Mouse (Mus musculus) forebrain, embryonic 15.5 days (tissue): ENCODE results near the gene Cited4. TPM values are rescaled to one million over a fixed set of nuclear protein-coding genes. Genes with fewer than 3 reads are reported as not detected.
A peak's percentile ranks its signal among the peaks of the same experiment; 100 is the strongest.

ENCODE experiments used
- ATAC-seq: fragments of 200-750 bp; cut with Nextera tagmentation; replicated peaks from 2 replicates; pipeline ENCODE4 v1.8.0; 2017; ENCODE audit warnings: mild to moderate bottlenecking, moderate TSS enrichment, moderate library complexity
- H3K27ac ChIP-seq: fragments of 300-500 bp; sonication (generic); replicated peaks from 2 replicates; pipeline ENCODE4 v1.5.1; 2015; ENCODE audit warnings: mild to moderate bottlenecking, inconsistent platforms
- H3K27me3 ChIP-seq: fragments of 300-500 bp; sonication (generic); 2 replicates; pipeline ENCODE4 v1.6.1; 2015; ENCODE audit warnings: inconsistent platforms
- H3K36me3 ChIP-seq: fragments of 300-500 bp; sonication (generic); 2 replicates; pipeline ENCODE4 v1.6.1; 2015; ENCODE audit warnings: mild to moderate bottlenecking, inconsistent platforms
- H3K4me1 ChIP-seq: fragments of 300-500 bp; sonication (generic); 2 replicates; pipeline ENCODE4 v1.6.1; 2015; ENCODE audit warnings: inconsistent platforms
- H3K4me2 ChIP-seq: fragments of 300-500 bp; sonication (generic); replicated peaks from 2 replicates; pipeline ENCODE4 v1.6.1; 2015; ENCODE audit warnings: mild to moderate bottlenecking, inconsistent platforms
- H3K4me3 ChIP-seq: fragments of 300-500 bp; sonication (generic); 2 replicates; pipeline ENCODE4 v1.5.1; 2015; ENCODE audit warnings: mild to moderate bottlenecking, inconsistent platforms
- H3K9ac ChIP-seq: fragments of 300-500 bp; sonication (generic); replicated peaks from 2 replicates; pipeline ENCODE4 v1.6.1; 2015; ENCODE audit warnings: mild to moderate bottlenecking, inconsistent platforms
- H3K9me3 ChIP-seq: fragments of 300-500 bp; sonication (generic); 2 replicates; pipeline ENCODE4 v1.6.1; 2016; ENCODE audit warnings: inconsistent platforms
- WGBS: fragments of 180-500 bp; shearing (Covaris S2); methylation state at CpG from one replicate; pipeline ENCODE4 v1.1.7; 2015; ENCODE audit warnings: mixed read lengths; 5-methylcytosine and 5-hydroxymethylcytosine counted together
- polyA plus RNA-seq: library from polyadenylated mRNA; unstranded; fragments of >200 nt; fragmentation: Nextera tagmentation; extraction: Ambion mirVana; gene quantifications from 2 replicates; pipeline ENCODE4 v1.2.1, GENCODE M21; 2015

Gene Cited4
- polyA plus RNA-seq, 1 experiment from 2014 or later = 0.41 TPM

- WGBS = 54% methylated on average over 9 of the region's 9 CpGs
- H3K4me3 ChIP-seq = no peak overlapping the region
- no peak for ATAC-seq
These were observed 17.1 kb downstream of the Cited4 start for GRCm38 (mm10) chr4:120683278-120683997.

GRCm38 (mm10) chr4:120687282-120687681 is 20.9 kb downstream of the Cited4 start:
- H3K9ac ChIP-seq = no peak overlapping the region
- no peaks in the 10 kb centered on the region for H3K27me3 ChIP-seq
- no peak overlapping the region for H3K4me3 ChIP-seq
- no peak overlapping the region for H3K27ac ChIP-seq
- no peaks in the 10 kb centered on the region for H3K36me3 ChIP-seq
- no peak overlapping the region for H3K4me2 ChIP-seq
- H3K9me3 ChIP-seq = no peaks in the 10 kb centered on the region
- ATAC-seq = no peak
- no peaks in the 10 kb centered on the region for H3K4me1 ChIP-seq
- 39% methylated on average over 6 of the region's 6 CpGs for WGBS

More at GRCm38 (mm10) chr4:120683278-120683997, 17.1 kb downstream of the Cited4 start:
- H3K36me3 ChIP-seq = no peaks in the 10 kb centered on the region
- H3K4me2 ChIP-seq = no peak overlapping the region
- no peaks in the 10 kb centered on the region for H3K9me3 ChIP-seq
- no peaks in the 10 kb centered on the region for H3K27me3 ChIP-seq
- H3K9ac ChIP-seq = no peak overlapping the region
- no peak overlapping the region for H3K27ac ChIP-seq
- H3K4me1 ChIP-seq = no peaks in the 10 kb centered on the region

GRCm38 (mm10) chr4:120689317-120689716 is 22.9 kb downstream of the Cited4 start:
- Histone ChIP-seq H3K4me2 (no peak overlapping the region), H3K9me3 (no peaks in the 10 kb centered on the region), H3K36me3 (no peaks in the 10 kb centered on the region), H3K4me1 (no peaks in the 10 kb centered on the region), H3K9ac (no peak overlapping the region), H3K27me3 (no peaks in the 10 kb centered on the region), H3K27ac (no peak overlapping the region), H3K4me3 (no peak overlapping the region)
- no peak for ATAC-seq
- 70% methylated on average over 6 of the region's 6 CpGs for WGBS

- 39% methylated on average over 10 of the region's 10 CpGs for WGBS
- H3K4me2 ChIP-seq = no peak overlapping the region
These were observed 26.3 kb downstream of the Cited4 start for GRCm38 (mm10) chr4:120692717-120693116.

GRCm38 (mm10) chr4:120697353-120697752 is 31.0 kb downstream of the Cited4 start:
- Histone ChIP-seq H3K36me3 (no peaks in the 10 kb centered on the region), H3K9me3 (no peaks in the 10 kb centered on the region), H3K9ac (no peak overlapping the region), H3K4me2 (no peak overlapping the region), H3K27me3 (peaks cover 26% of the 10 kb centered on the region), H3K4me3 (no peak overlapping the region), H3K4me1 (0 out of 2 replicates have a peak, but pooled peaks cover 3% of the 10 kb centered on the region), H3K27ac (no peak overlapping the region)
- no peak for ATAC-seq
- 87% methylated on average over 8 of the region's 8 CpGs for WGBS

More at GRCm38 (mm10) chr4:120692717-120693116, 26.3 kb downstream of the Cited4 start:
- H3K9ac ChIP-seq = no peak overlapping the region
- H3K27me3 ChIP-seq = peaks cover 7% of the 10 kb centered on the region; the same call in 1 of the 2 replicates
- no peaks in the 10 kb centered on the region for H3K36me3 ChIP-seq
- ATAC-seq = no peak
- H3K4me3 ChIP-seq = no peak overlapping the region
- H3K4me1 ChIP-seq = no peaks in the 10 kb centered on the region
- no peak overlapping the region for H3K27ac ChIP-seq
- H3K9me3 ChIP-seq = no peaks in the 10 kb centered on the region

GRCm38 (mm10) chr4:120697799-120698484 is 31.6 kb downstream of the Cited4 start:
- 0 out of 2 replicates have a peak, but pooled peaks cover 3% of the 10 kb centered on the region for H3K4me1 ChIP-seq
- H3K27me3 ChIP-seq = peaks cover 26% of the 10 kb centered on the region
- ATAC-seq = peak; percentile 29; the same call in 1 of the 2 replicates
- H3K4me3 ChIP-seq = no peak overlapping the region
- H3K9ac ChIP-seq = no peak overlapping the region
- no peaks in the 10 kb centered on the region for H3K9me3 ChIP-seq
- WGBS = 13% methylated on average over 35 of the region's 35 CpGs
- H3K4me2 ChIP-seq = peak overlapping the region; percentile 7; the same call in 1 of the 2 replicates
- H3K27ac ChIP-seq = no peak overlapping the region
- H3K36me3 ChIP-seq = no peaks in the 10 kb centered on the region

- H3K27me3 ChIP-seq = peaks cover 26% of the 10 kb centered on the region
- WGBS = 68% methylated on average over 3 of the region's 3 CpGs
- no peaks in the 10 kb centered on the region for H3K36me3 ChIP-seq
- no peak overlapping the region for H3K4me2 ChIP-seq
- H3K4me3 ChIP-seq = no peak overlapping the region
- 0 out of 2 replicates have a peak, but pooled peaks cover 3% of the 10 kb centered on the region for H3K4me1 ChIP-seq
- H3K27ac ChIP-seq = no peak overlapping the region
- no peak overlapping the region for H3K9ac ChIP-seq
- no peak for ATAC-seq
- no peaks in the 10 kb centered on the region for H3K9me3 ChIP-seq
These were observed 34.8 kb downstream of the Cited4 start for GRCm38 (mm10) chr4:120701180-120701579.

- 68% methylated on average over 8 of the region's 8 CpGs for WGBS
- Histone ChIP-seq H3K4me1 (0 out of 2 replicates have a peak, but pooled peaks cover 3% of the 10 kb centered on the region), H3K27ac (no peak overlapping the region), H3K36me3 (no peaks in the 10 kb centered on the region), H3K4me3 (no peak overlapping the region), H3K4me2 (no peak overlapping the region), H3K9ac (no peak overlapping the region), H3K9me3 (no peaks in the 10 kb centered on the region), H3K27me3 (peaks cover 25% of the 10 kb centered on the region)
- ATAC-seq = no peak
These were observed 35.7 kb downstream of the Cited4 start for GRCm38 (mm10) chr4:120702056-120702455.

- WGBS = 93% methylated on average over 2 of the region's 2 CpGs
- Histone ChIP-seq H3K4me2 (no peak overlapping the region), H3K27me3 (peaks cover 20% of the 10 kb centered on the region), H3K4me1 (0 out of 2 replicates have a peak, but pooled peaks cover 3% of the 10 kb centered on the region), H3K36me3 (no peaks in the 10 kb centered on the region), H3K9me3 (no peaks in the 10 kb centered on the region), H3K4me3 (no peak overlapping the region), H3K9ac (no peak overlapping the region), H3K27ac (no peak overlapping the region)
- ATAC-seq = no peak
These were observed 36.1 kb downstream of the Cited4 start for GRCm38 (mm10) chr4:120702511-120702910.

- no peak overlapping the region for H3K9ac ChIP-seq
- ATAC-seq = no peak
- H3K4me3 ChIP-seq = no peak overlapping the region
- no peaks in the 10 kb centered on the region for H3K36me3 ChIP-seq
- no peak overlapping the region for H3K4me2 ChIP-seq
- no peak overlapping the region for H3K27ac ChIP-seq
- H3K9me3 ChIP-seq = no peaks in the 10 kb centered on the region
- 68% methylated on average over 12 of the region's 12 CpGs for WGBS
- H3K4me1 ChIP-seq = peaks cover 24% of the 10 kb centered on the region
- H3K27me3 ChIP-seq = peaks cover 7% of the 10 kb centered on the region; the same call in 1 of the 2 replicates
These were observed 45.9 kb downstream of the Cited4 start for GRCm38 (mm10) chr4:120712236-120712635.

GRCm38 (mm10) chr4:120713021-120713420 is 46.6 kb downstream of the Cited4 start:
- peaks cover 14% of the 10 kb centered on the region for H3K27me3 ChIP-seq

GRCm38 (mm10) chr4:120713856-120714497 is 47.6 kb downstream of the Cited4 start:
- Histone ChIP-seq H3K27me3 (peaks cover 14% of the 10 kb centered on the region), H3K9ac (no peak overlapping the region), H3K36me3 (no peaks in the 10 kb centered on the region), H3K27ac (no peak overlapping the region), H3K9me3 (no peaks in the 10 kb centered on the region), H3K4me3 (no peak overlapping the region), H3K4me1 (peaks cover 24% of the 10 kb centered on the region), H3K4me2 (no peak overlapping the region)
- no peak for ATAC-seq
- 82% methylated on average over 6 of the region's 6 CpGs for WGBS

More at GRCm38 (mm10) chr4:120713021-120713420, 46.6 kb downstream of the Cited4 start:
- H3K27ac ChIP-seq = no peak overlapping the region
- H3K36me3 ChIP-seq = no peaks in the 10 kb centered on the region
- no peaks in the 10 kb centered on the region for H3K9me3 ChIP-seq
- no peak overlapping the region for H3K4me2 ChIP-seq
- no peak for ATAC-seq
- peaks cover 24% of the 10 kb centered on the region for H3K4me1 ChIP-seq
- H3K9ac ChIP-seq = no peak overlapping the region
- no peak overlapping the region for H3K4me3 ChIP-seq
- 91% methylated on average over 6 of the region's 6 CpGs for WGBS
